Mouse (Mus musculus) forebrain, postnatal 0 days (tissue): ENCODE data around the gene Myo15. TPM values are rescaled to one million over a fixed set of nuclear protein-coding genes. Genes with fewer than 3 reads are reported as not detected.

Source experiments
- ATAC-seq: fragments of 200-750 bp; cut with Nextera tagmentation; 2 replicates; pipeline ENCODE4 v1.8.0; 2017; ENCODE audit warnings: mild to moderate bottlenecking, moderate library complexity
- DNase-seq: peaks from one replicate; pipeline ENCODE4 v3.0.0-alpha.2; 2015
- H3K27ac ChIP-seq: fragments of 300-500 bp; sonication (generic); 2 replicates; pipeline ENCODE4 v1.5.1; 2014; ENCODE audit warnings: low read depth, mild to moderate bottlenecking, antibody characterized with exemption, low read length, moderate library complexity, mixed read lengths
- H3K27me3 ChIP-seq: fragments of 300-500 bp; sonication (generic); 2 replicates; pipeline ENCODE4 v1.6.1; 2014; ENCODE audit warnings: mild to moderate bottlenecking, low read length, mixed read lengths; ENCODE audit not compliant: insufficient read depth
- H3K36me3 ChIP-seq: fragments of 300-500 bp; sonication (generic); 2 replicates; pipeline ENCODE4 v1.6.1; 2014; ENCODE audit warnings: mild to moderate bottlenecking, moderate library complexity; ENCODE audit not compliant: insufficient read depth
- H3K4me1 ChIP-seq: fragments of 300-500 bp; sonication (generic); 2 replicates; pipeline ENCODE4 v1.6.1; 2014; ENCODE audit warnings: antibody characterized with exemption; ENCODE audit not compliant: insufficient read depth
- H3K4me2 ChIP-seq: fragments of 300-500 bp; sonication (generic); 2 replicates; pipeline ENCODE4 v1.6.1; 2014; ENCODE audit warnings: low read depth, mild to moderate bottlenecking, moderate library complexity
- H3K4me3 ChIP-seq: fragments of 300-500 bp; sonication (generic); 2 replicates; pipeline ENCODE4 v1.5.1; 2014; ENCODE audit warnings: low read depth, low read length, mixed read lengths
- H3K9ac ChIP-seq: fragments of 300-500 bp; sonication (generic); 2 replicates; pipeline ENCODE4 v1.6.1; 2014; ENCODE audit warnings: mild to moderate bottlenecking
- H3K9me3 ChIP-seq: fragments of 300-500 bp; sonication (generic); 2 replicates; pipeline ENCODE4 v1.6.1; 2016; ENCODE audit warnings: low read length
- CTCF ChIP-seq: sonication (generic); IDR thresholded peaks from 2 replicates; pipeline ENCODE4 v1.5.1; 2016; ENCODE audit warnings: antibody characterized with exemption, control low read depth, low read depth
- WGBS: fragments of 180-500 bp; shearing (Covaris S2); extraction: QIAGEN DNeasy Blood & Tissue Kit; methylation state at CpG from one replicate; pipeline ENCODE4 v1.1.7; 2014; 5-methylcytosine and 5-hydroxymethylcytosine counted together
- polyA plus RNA-seq: library from polyadenylated mRNA; unstranded; fragments of >200 nt; fragmentation: Nextera tagmentation; extraction: Ambion mirVana; gene quantifications from 2 replicates; pipeline ENCODE4 v1.2.1, GENCODE M21; 2015
- total RNA-seq: library from RNA; depleted of rRNA; stranded (reverse); fragments of >200 nt; gene quantifications from 2 replicates; pipeline ENCODE4 v1.2.3, GENCODE M21; 2014

Myo15 gene
- total and polyA plus RNA-seq, 2 experiments from 2014 or later: 0.13 to 0.24 TPM

- ATAC-seq (peak; percentile 46; the same call in 1 of the 2 replicates), DNase-seq (peak; percentile 24)
- Histone ChIP-seq H3K27ac (no peak overlapping the region), H3K9me3 (no peaks in the 10 kb centered on the region), H3K9ac (no peak overlapping the region), H3K36me3 (peaks cover 67% of the 10 kb centered on the region), H3K4me1 (peaks cover 9% of the 10 kb centered on the region; the same call in 1 of the 2 replicates), H3K4me2 (no peak overlapping the region), H3K27me3 (no peaks in the 10 kb centered on the region), H3K4me3 (no peak overlapping the region)
- peak; percentile 44 for TF ChIP-seq CTCF
- 97% methylated on average over 1 of the region's 1 CpGs for WGBS
Measured at GRCm38 (mm10) chr11:60457973-60458372, 11.2 kb upstream of the Myo15 start.

- Histone ChIP-seq H3K4me1 (no peaks in the 10 kb centered on the region), H3K9me3 (no peaks in the 10 kb centered on the region), H3K36me3 (peaks cover 90% of the 10 kb centered on the region), H3K4me3 (no peak overlapping the region), H3K27me3 (no peaks in the 10 kb centered on the region), H3K4me2 (no peak overlapping the region), H3K9ac (no peak overlapping the region), H3K27ac (no peak overlapping the region)
- DNase-seq: peak; percentile 14
- 98% methylated on average over 2 of the region's 2 CpGs for WGBS
- peak; percentile 56 for TF ChIP-seq CTCF
- ATAC-seq: no peak
Measured at GRCm38 (mm10) chr11:60465943-60466380, 3.2 kb upstream of the Myo15 start.

GRCm38 (mm10) chr11:60470743-60471142, 1.6 kb downstream of the Myo15 start:
- DNase-seq: no peak
- H3K9me3 ChIP-seq: no peaks in the 10 kb centered on the region
- H3K36me3 ChIP-seq: peaks cover 45% of the 10 kb centered on the region
- ATAC-seq: no peak
- H3K27ac ChIP-seq: no peak overlapping the region
- H3K4me3 ChIP-seq: no peak overlapping the region
- no peaks in the 10 kb centered on the region for H3K4me1 ChIP-seq
- H3K27me3 ChIP-seq: no peaks in the 10 kb centered on the region
- WGBS: 85% methylated on average over 9 of the region's 9 CpGs
- no peak for TF ChIP-seq CTCF
- no peak overlapping the region for H3K9ac ChIP-seq
- no peak overlapping the region for H3K4me2 ChIP-seq

- no peak overlapping the region for H3K9ac ChIP-seq
- 88% methylated on average over 5 of the region's 5 CpGs for WGBS
- DNase-seq (no peak), ATAC-seq (no peak)
- H3K4me2 ChIP-seq: no peak overlapping the region
- no peaks in the 10 kb centered on the region for H3K27me3 ChIP-seq
- no peaks in the 10 kb centered on the region for H3K4me1 ChIP-seq
- no peak overlapping the region for H3K27ac ChIP-seq
- peaks cover 10% of the 10 kb centered on the region; the same call in 1 of the 2 replicates for H3K36me3 ChIP-seq
- H3K4me3 ChIP-seq: no peak overlapping the region
- no peak; the same call in 1 of the 2 replicates for TF ChIP-seq CTCF
- no peaks in the 10 kb centered on the region for H3K9me3 ChIP-seq
Measured at GRCm38 (mm10) chr11:60474534-60474933, 5.4 kb downstream of the Myo15 start.

GRCm38 (mm10) chr11:60475668-60476362, 6.7 kb downstream of the Myo15 start:
- TF ChIP-seq CTCF: no peak
- Histone ChIP-seq H3K9ac (no peak overlapping the region), H3K36me3 (peaks cover 3% of the 10 kb centered on the region; the same call in 1 of the 2 replicates), H3K27me3 (no peaks in the 10 kb centered on the region), H3K4me3 (no peak overlapping the region), H3K27ac (no peak overlapping the region), H3K4me1 (no peaks in the 10 kb centered on the region), H3K4me2 (no peak overlapping the region), H3K9me3 (no peaks in the 10 kb centered on the region)
- WGBS: 93% methylated on average over 5 of the region's 5 CpGs
- no peak for DNase-seq
- ATAC-seq: no peak

- Histone ChIP-seq H3K9me3 (no peaks in the 10 kb centered on the region), H3K27me3 (no peaks in the 10 kb centered on the region), H3K27ac (no peak overlapping the region), H3K9ac (no peak overlapping the region), H3K4me2 (no peak overlapping the region), H3K4me1 (no peaks in the 10 kb centered on the region), H3K4me3 (no peak overlapping the region), H3K36me3 (no peaks in the 10 kb centered on the region)
- DNase-seq (no peak), ATAC-seq (no peak)
- WGBS: 40% methylated on average over 17 of the region's 17 CpGs
- TF ChIP-seq CTCF: no peak
Measured at GRCm38 (mm10) chr11:60478121-60478520, 9.0 kb downstream of the Myo15 start.

- H3K27me3 ChIP-seq: no peaks in the 10 kb centered on the region
- H3K4me2 ChIP-seq: no peak overlapping the region
- no peak for TF ChIP-seq CTCF
- DNase-seq: no peak
- no peak overlapping the region for H3K4me3 ChIP-seq
- no peaks in the 10 kb centered on the region for H3K9me3 ChIP-seq
- no peak overlapping the region for H3K27ac ChIP-seq
- no peak for ATAC-seq
- WGBS: 75% methylated on average over 3 of the region's 3 CpGs
- H3K4me1 ChIP-seq: no peaks in the 10 kb centered on the region
- H3K36me3 ChIP-seq: no peaks in the 10 kb centered on the region
- H3K9ac ChIP-seq: no peak overlapping the region
Measured at GRCm38 (mm10) chr11:60486267-60486666, 17.1 kb downstream of the Myo15 start.
